Mouse (Mus musculus): Measurements from ENCODE around the gene Cdk20.

Cdk20 gene

GRCm38 (mm10) chr13:64432017-64432995 lies at the start of gene Cdk20:
TSS of gene Cdk20 (plus strand) at chr13:64432314.
- DNase-seq (ENCODE audit: low spot score in 2 of 2), result peak; percentile 97

GRCm38 (mm10) chr13:64384937-64385336 lies 47.2 kb upstream of the Cdk20 start:
- DNase-seq (ENCODE audit: low spot score in 2 of 2), result no peak

- DNase-seq (ENCODE audit: low spot score in 2 of 2), result no peak
These were observed 46.1 kb upstream of the Cdk20 start for GRCm38 (mm10) chr13:64386048-64386447.

- DNase-seq (ENCODE audit: low spot score in 2 of 2), result no peak
These were observed 43.7 kb upstream of the Cdk20 start for GRCm38 (mm10) chr13:64388415-64388814.

- no peak for DNase-seq (ENCODE audit: low spot score in 2 of 2)
These were observed 35.1 kb upstream of the Cdk20 start for GRCm38 (mm10) chr13:64396979-64397378.

- no peak for DNase-seq (ENCODE audit: low spot score in 2 of 2)
These were observed 34.0 kb upstream of the Cdk20 start for GRCm38 (mm10) chr13:64398065-64398464.

- no peak for DNase-seq (ENCODE audit: low spot score in 2 of 2)
These were observed 32.2 kb upstream of the Cdk20 start for GRCm38 (mm10) chr13:64399906-64400305.

- DNase-seq (ENCODE audit: low spot score in 2 of 2), result peak in 1 of 2 experiments; percentile 4
These were observed 31.2 kb upstream of the Cdk20 start for GRCm38 (mm10) chr13:64400801-64401361.

GRCm38 (mm10) chr13:64402006-64402405 lies 30.1 kb upstream of the Cdk20 start:
- DNase-seq (ENCODE audit: low spot score in 2 of 2), result peak in 1 of 2 experiments; percentile 5

GRCm38 (mm10) chr13:64402504-64402949 lies 29.6 kb upstream of the Cdk20 start:
- DNase-seq (ENCODE audit: low spot score in 2 of 2), result no peak

GRCm38 (mm10) chr13:64402951-64403460 lies 29.1 kb upstream of the Cdk20 start:
- no peak for DNase-seq (ENCODE audit: low spot score in 2 of 2)

- DNase-seq (ENCODE audit: low spot score in 2 of 2), result no peak
These were observed 28.6 kb upstream of the Cdk20 start for GRCm38 (mm10) chr13:64403519-64403918.

- no peak for DNase-seq (ENCODE audit: low spot score in 2 of 2)
These were observed 26.6 kb upstream of the Cdk20 start for GRCm38 (mm10) chr13:64405550-64405949.

- DNase-seq (ENCODE audit: low spot score in 2 of 2), result no peak
These were observed 24.1 kb upstream of the Cdk20 start for GRCm38 (mm10) chr13:64407992-64408391.

- no peak for DNase-seq (ENCODE audit: low spot score in 2 of 2)
These were observed 21.5 kb upstream of the Cdk20 start for GRCm38 (mm10) chr13:64410604-64411003.

- no peak for DNase-seq (ENCODE audit: low spot score in 2 of 2)
These were observed 20.8 kb upstream of the Cdk20 start for GRCm38 (mm10) chr13:64411282-64411681.

- no peak for DNase-seq (ENCODE audit: low spot score in 2 of 2)
These were observed 19.3 kb upstream of the Cdk20 start for GRCm38 (mm10) chr13:64412752-64413257.

GRCm38 (mm10) chr13:64415659-64416058 lies 16.5 kb upstream of the Cdk20 start:
- no peak for DNase-seq (ENCODE audit: low spot score in 2 of 2)

- no peak for DNase-seq (ENCODE audit: low spot score in 2 of 2)
These were observed 15.0 kb upstream of the Cdk20 start for GRCm38 (mm10) chr13:64416955-64417601.

- DNase-seq (ENCODE audit: low spot score in 2 of 2), result no peak
These were observed 11.3 kb upstream of the Cdk20 start for GRCm38 (mm10) chr13:64420847-64421246.

- no peak for DNase-seq (ENCODE audit: low spot score in 2 of 2)
These were observed 10.7 kb upstream of the Cdk20 start for GRCm38 (mm10) chr13:64421386-64421785.

Data from left cerebral cortex, adult 9 months (tissue).